ENCODE assay signal across 16 mouse cellular contexts in the genomic region with DNA sequence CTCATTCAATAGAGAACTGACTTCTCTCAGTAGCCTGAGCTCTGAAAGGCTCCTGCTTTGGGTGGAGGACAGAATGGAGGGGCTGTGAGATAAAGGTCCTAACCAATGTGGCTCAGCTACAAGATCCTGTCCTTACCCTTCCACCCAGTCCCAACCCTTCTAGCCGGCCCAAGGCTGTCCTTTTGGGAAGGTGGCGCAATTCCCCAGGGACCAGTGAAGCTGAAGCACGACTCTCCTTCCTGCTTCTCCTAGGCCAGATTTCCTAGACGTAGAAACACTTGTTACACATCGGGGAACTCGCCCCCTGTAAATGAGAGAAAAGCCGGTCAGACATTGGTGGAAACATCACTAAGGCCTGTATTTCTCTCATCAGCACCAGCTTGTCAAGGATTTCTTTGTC.
"Had no signal": no experiment of that assay in that cellular context is flagged by ENCODE, and none has a peak within 500 bp of the region (broad histone marks: within the 10 kb centered on the region; RNA-seq: fewer than 3 reads in every experiment).

No protein-coding gene starts in this region.

- DNase-seq: heart, postnatal 10 days; heart, postnatal 14 days; heart, postnatal 36 days; heart, postnatal 4 days; kidney, adult 11 months; kidney, adult 18-20 months; kidney, adult 2 months; kidney, adult 8-10 months; kidney, adult 9 months; kidney, postnatal 10 days; kidney, postnatal 14 days; kidney, postnatal 25 days; kidney, postnatal 36 days; kidney, postnatal 4 days; layer of hippocampus, adult 9-11 months; layer of hippocampus, postnatal 36 days had no signal
